In genomic region chr6:24627586-24628030, GRCm38 (mm10) we compare ENCODE assay signal across 8 mouse cellular contexts. TPM values are rescaled to one million over a fixed set of nuclear protein-coding genes. Genes with fewer than 3 reads are reported as not detected.
DNase-seq lines count a peak whose midpoint lies in the region; ATAC-seq and TF ChIP-seq lines count a peak whose summit lies in the region.

No protein-coding gene starts in this region.

- H3K9me3 ChIP-seq in forebrain, embryonic 11.5 days (ENCODE audit: control insufficient read depth, low read length) = no peaks in the 10 kb centered on the region
- H3K9me3 ChIP-seq in forebrain, embryonic 10.5 days = no peaks in the 10 kb centered on the region
- no peaks in the 10 kb centered on the region for H3K9me3 ChIP-seq in hindbrain, embryonic 10.5 days

- H3K4me3 ChIP-seq in forebrain, embryonic 11.5 days (ENCODE audit: low read depth, low read length) = no peak overlapping the region
- H3K4me3 ChIP-seq in forebrain, embryonic 10.5 days = no peak overlapping the region
- H3K4me3 ChIP-seq in hindbrain, embryonic 10.5 days = no peak overlapping the region
- no peak overlapping the region for H3K4me3 ChIP-seq in layer of hippocampus, adult 2 months

- no peak overlapping the region for H3K9ac ChIP-seq in forebrain, embryonic 11.5 days (ENCODE audit: low read length)

- WGBS in forebrain, embryonic 11.5 days = 68% methylated on average over 5 of the region's 5 CpGs
- WGBS in forebrain, embryonic 10.5 days = 72% methylated on average over 5 of the region's 5 CpGs
- WGBS in hindbrain, embryonic 10.5 days = 70% methylated on average over 5 of the region's 5 CpGs

- no peak overlapping the region for H3K4me2 ChIP-seq in forebrain, embryonic 11.5 days (ENCODE audit: low read depth, low read length, severe bottlenecking)

- ATAC-seq in forebrain, embryonic 11.5 days (replicated peaks; ENCODE audit: low FRiP score) = peak; percentile 33

- H3K27ac ChIP-seq in forebrain, embryonic 11.5 days (ENCODE audit: low read depth, low read length) = no peak overlapping the region
- no peak overlapping the region for H3K27ac ChIP-seq in forebrain, embryonic 10.5 days
- H3K27ac ChIP-seq in hindbrain, embryonic 10.5 days = no peak overlapping the region
- H3K27ac ChIP-seq in layer of hippocampus, adult 2 months = no peak overlapping the region

- peaks cover 2% of the 10 kb centered on the region for H3K36me3 ChIP-seq in forebrain, embryonic 11.5 days (ENCODE audit: control insufficient read depth, insufficient read depth, low read length)
- H3K36me3 ChIP-seq in forebrain, embryonic 10.5 days (replicated peaks) = peaks cover 39% of the 10 kb centered on the region
- peaks cover 38% of the 10 kb centered on the region for H3K36me3 ChIP-seq in hindbrain, embryonic 10.5 days

- no peaks in the 10 kb centered on the region for H3K4me1 ChIP-seq in forebrain, embryonic 11.5 days (replicated peaks; ENCODE audit: control insufficient read depth, insufficient read depth, low read length)
- H3K4me1 ChIP-seq in forebrain, embryonic 10.5 days = no peaks in the 10 kb centered on the region
- no peaks in the 10 kb centered on the region for H3K4me1 ChIP-seq in hindbrain, embryonic 10.5 days (replicated peaks)

- H3K27me3 ChIP-seq in forebrain, embryonic 11.5 days (ENCODE audit: control insufficient read depth, insufficient read depth, low read length) = no peaks in the 10 kb centered on the region
- H3K27me3 ChIP-seq in forebrain, embryonic 10.5 days (ENCODE audit: poor library complexity, severe bottlenecking) = no peaks in the 10 kb centered on the region
- H3K27me3 ChIP-seq in hindbrain, embryonic 10.5 days (ENCODE audit: insufficient read depth, poor library complexity, severe bottlenecking) = no peaks in the 10 kb centered on the region

- TF ChIP-seq CTCF in layer of hippocampus, adult 2 months (conservative IDR thresholded peaks at IDR 0.05) = peak; percentile 94

- no peak for DNase-seq in forebrain, embryonic 11.5 days (ENCODE audit: low spot score)
- no peak for DNase-seq in forebrain, embryonic 10.5 days (ENCODE audit: extremely low spot score, low spot score)
- peak; percentile 71 for DNase-seq in ZHBTc4 (ENCODE audit: low read depth, low spot score)
- peak; percentile 54 for DNase-seq in embryo, embryonic 11.5 days (ENCODE audit: low read depth, low spot score)
- DNase-seq in hindbrain, embryonic 10.5 days (ENCODE audit: low spot score) = peak; percentile 35
- DNase-seq in layer of hippocampus, adult 2 months (ENCODE audit: low spot score in 2 of 2) = peak; percentile 52 to 69
- DNase-seq in lung, postnatal 36 days = peak; percentile 83
- DNase-seq in skeletal muscle tissue, adult 2 months (ENCODE audit: low read depth, low spot score) = peak; percentile 61

RNA-seq across cellular contexts. Expression of gene Lmod2, which starts 30.0 kb away (rescaled TPM):
- polyA plus RNA-seq in forebrain, embryonic 11.5 days (2014; fragmentation: Nextera tagmentation; extraction: Ambion mirVana) = not detected in 2 replicates
- 0.10 TPM in 1 of 2 replicates, not detected in the other for polyA plus RNA-seq in forebrain, embryonic 10.5 days (2016; fragmentation: Nextera tagmentation; extraction: Ambion mirVana)
- polyA plus RNA-seq in hindbrain, embryonic 10.5 days (2016; fragmentation: Nextera tagmentation; extraction: Ambion mirVana) = not detected in 2 replicates
- total RNA-seq in layer of hippocampus, adult 2 months (2021) = not detected

RNA-seq across cellular contexts. Expression of gene Wasl, which starts 37.2 kb away (rescaled TPM):
- polyA plus RNA-seq in forebrain, embryonic 11.5 days (2014; fragmentation: Nextera tagmentation; extraction: Ambion mirVana) = 64.0 and 68.2 TPM in 2 replicates
- polyA plus RNA-seq in forebrain, embryonic 10.5 days (2016; fragmentation: Nextera tagmentation; extraction: Ambion mirVana) = 56.1 and 56.9 TPM in 2 replicates
- 63.6 and 68.3 TPM in 2 replicates for polyA plus RNA-seq in hindbrain, embryonic 10.5 days (2016; fragmentation: Nextera tagmentation; extraction: Ambion mirVana)
- total RNA-seq in layer of hippocampus, adult 2 months (2021) = 100 to 1,000 TPM; 139 to 150 TPM

Comparison
In these comparisons a context has a peak if more than half of its experiments do, and no peak if none do; other contexts are left out.
1. DNase-seq: peak in ZHBTc4 (single experiment), embryo, embryonic 11.5 days (single experiment), hindbrain, embryonic 10.5 days (single experiment), layer of hippocampus, adult 2 months (2 of 2), lung, postnatal 36 days (single experiment) and skeletal muscle tissue, adult 2 months (single experiment); none in forebrain, embryonic 11.5 days (single experiment) and forebrain, embryonic 10.5 days (single experiment).